Mouse (Mus musculus) brain, embryonic 14.5 days (tissue): ENCODE results near the gene Tigit. TPM values are rescaled to one million over a fixed set of nuclear protein-coding genes. Genes with fewer than 3 reads are reported as not detected.
A peak's percentile ranks its signal among the peaks of the same experiment; 100 is the strongest.

ENCODE experiments used
- DNase-seq: peaks from one replicate; pipeline ENCODE4 v3.0.0-alpha.2; 2011; ENCODE audit warnings: low read depth
- CTCF ChIP-seq: fragments of 200-500 bp; IDR thresholded peaks from 2 replicates; pipeline ENCODE4 v1.5.1; 2012; ENCODE audit warnings: inconsistent platforms, mild to moderate bottlenecking, moderate library complexity, borderline replicate concordance; ENCODE audit not compliant: insufficient read depth, insufficient read length; ENCODE audit errors: extremely low read depth
- POLR2A ChIP-seq: fragments of 200-500 bp; IDR thresholded peaks from 2 replicates; pipeline ENCODE4 v1.6.1; 2012; ENCODE audit warnings: mild to moderate bottlenecking, inconsistent platforms, borderline replicate concordance; ENCODE audit not compliant: poor library complexity, insufficient read depth, insufficient read length, severe bottlenecking; ENCODE audit errors: extremely low read depth
- polyA plus RNA-seq: library from polyadenylated mRNA; depleted of rRNA; stranded (reverse); fragments of >200 nt; gene quantifications from 2 replicates; pipeline ENCODE4 v1.2.3, GENCODE M21; 2012; rRNA removed

The Tigit gene
- polyA plus RNA-seq, 1 experiment, result not detected

DNA sequence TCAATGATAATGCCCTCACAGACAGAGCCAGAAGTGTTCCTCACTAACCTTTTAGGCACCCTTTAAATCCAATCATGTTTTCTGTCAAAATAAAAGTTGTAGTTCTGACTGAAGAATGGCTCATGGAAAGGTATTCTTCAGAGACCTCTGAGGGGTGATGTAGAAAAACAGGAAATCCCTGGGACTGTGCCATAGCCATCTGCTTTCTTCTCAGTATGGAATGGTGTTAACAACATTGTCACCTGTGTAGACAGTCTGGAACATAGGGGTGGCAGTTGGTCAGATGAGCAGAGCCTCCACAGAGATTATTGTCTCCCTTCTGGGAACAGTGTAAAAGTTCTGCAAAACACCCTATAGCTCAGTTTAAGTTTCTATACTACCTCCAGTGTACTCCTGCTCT lies 55.9 kb downstream of the Tigit start:
- TF ChIP-seq POLR2A, result no peak
- TF ChIP-seq CTCF, result no peak

DNA sequence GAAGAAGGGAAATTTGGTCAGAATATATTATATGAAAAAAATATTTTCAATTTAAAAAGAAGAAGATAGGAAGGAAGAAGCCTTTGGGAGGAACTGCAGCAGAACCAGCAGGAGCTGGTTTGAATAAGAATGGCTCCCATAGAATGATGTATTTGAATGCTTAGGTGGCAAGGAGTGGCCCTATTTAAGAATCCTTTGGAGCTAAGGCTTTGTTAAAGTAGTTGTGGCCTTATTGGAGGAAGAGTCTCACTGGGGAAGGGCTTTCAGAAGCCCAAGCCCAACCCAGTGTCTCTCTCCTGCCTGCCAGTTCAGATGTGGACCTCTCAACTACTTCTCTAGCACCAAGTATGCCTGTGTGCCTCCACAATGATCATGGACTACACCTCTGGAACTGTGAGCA lies 56.9 kb downstream of the Tigit start:
- DNase-seq, result no peak
- TF ChIP-seq POLR2A, result no peak
- no peak for TF ChIP-seq CTCF

More for the DNA sequence above, 55.9 kb downstream of the Tigit start:
- no peak for DNase-seq

DNA sequence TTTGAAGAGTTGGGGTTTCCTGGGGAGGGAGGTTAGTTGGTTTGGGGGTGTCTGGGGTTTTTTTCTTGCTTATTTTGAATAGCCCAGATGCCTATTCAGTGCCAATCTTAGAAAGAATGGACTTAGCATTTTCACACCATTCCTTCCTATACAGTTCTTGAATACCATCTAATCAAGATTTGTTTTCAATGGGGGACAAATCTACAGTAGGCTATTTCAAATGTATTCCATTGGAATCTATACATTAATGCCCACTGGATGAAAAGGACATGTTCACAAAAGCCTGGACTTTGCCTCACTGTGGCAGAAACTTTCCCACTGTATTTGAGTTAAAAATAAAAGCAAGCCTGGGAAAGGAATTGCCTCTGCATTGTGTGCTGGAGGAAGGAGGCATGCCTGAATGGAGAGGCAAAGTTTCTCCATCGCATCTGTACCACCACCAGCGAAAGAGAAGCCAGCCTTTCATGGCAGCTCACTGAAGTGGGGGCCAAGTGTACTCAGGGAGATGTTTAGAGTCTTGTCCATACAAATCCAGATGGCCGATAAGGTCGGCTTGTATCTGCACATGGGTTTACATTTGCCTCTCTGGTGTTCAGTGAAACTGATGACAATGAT lies 59.4 kb downstream of the Tigit start:
- peak; percentile 85 for DNase-seq
- TF ChIP-seq CTCF (no peak), POLR2A (no peak)

DNA sequence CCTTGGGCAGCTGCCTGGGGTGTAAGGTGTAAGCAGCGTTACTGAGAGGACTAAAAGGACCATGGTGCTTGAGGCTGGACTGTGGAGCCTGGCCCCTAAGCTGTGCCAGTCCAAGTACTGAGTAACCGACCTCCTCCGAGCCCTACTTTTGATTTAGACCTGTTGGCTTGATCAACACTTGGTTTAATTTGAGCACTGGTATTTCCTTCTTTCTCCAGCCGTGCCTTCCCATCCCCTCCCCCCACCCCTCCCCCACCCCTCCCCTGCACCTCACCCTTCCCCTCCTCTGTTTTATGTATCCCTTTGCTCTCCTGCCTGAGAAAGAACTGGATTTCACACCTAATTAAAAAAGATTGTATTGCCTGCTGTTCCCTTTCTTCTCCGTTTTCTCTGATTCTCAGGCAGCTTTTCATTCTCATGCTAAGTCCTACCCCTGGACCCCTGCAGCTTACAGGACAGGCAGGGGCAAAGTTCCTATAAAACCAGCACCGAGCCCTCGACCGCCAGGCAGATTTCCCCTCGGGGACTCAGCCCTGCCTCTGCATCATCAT lies 60.3 kb downstream of the Tigit start:
- DNase-seq, result peak; percentile 93
- TF ChIP-seq CTCF (no peak), POLR2A (no peak)

DNA sequence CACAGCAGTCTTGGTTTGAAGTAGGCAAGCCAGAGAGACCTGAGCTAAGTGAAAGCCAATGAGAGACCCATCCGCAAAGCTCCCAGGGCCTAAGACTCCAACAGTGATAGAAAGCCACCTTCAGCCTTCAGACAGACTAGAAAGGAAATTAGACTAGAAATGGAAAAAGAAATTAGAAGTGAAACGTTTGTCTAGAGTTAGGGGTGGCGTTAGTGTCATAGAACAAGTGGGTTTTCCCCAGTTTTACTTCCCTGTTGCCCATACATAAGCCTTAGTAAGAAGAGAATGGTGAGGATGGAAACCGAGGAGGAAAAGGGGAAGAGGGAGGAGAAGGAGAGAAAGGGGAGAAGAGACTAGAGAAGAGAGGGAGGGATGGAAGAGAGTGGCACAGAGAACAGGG lies 61.4 kb downstream of the Tigit start:
- TF ChIP-seq POLR2A (no peak), CTCF (no peak)
- no peak for DNase-seq

DNA sequence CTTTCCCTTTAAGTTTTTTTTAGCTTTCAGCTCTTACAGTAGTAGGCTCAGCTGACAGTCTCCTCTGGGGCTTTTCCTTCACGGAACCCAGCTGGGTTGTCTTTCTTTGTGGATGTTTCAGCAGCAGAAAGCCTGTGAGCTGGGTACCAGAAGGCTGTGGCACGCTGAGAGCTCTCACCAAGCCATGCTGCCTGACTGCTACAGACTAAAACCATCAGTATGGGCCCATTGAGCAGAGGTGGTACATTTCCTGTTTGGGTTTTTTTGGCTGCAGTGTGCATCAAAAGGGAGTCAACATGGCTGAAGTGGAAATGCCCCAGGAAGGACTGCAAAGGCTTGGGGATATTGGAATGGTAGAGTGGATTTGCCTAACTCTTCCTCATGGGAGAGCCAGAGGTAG lies 64.2 kb downstream of the Tigit start:
- TF ChIP-seq CTCF (no peak), POLR2A (no peak)
- DNase-seq, result no peak

Other genes with a start within 250 kb of the Tigit start
- gene Drd3, start 89.9 kb upstream of the Tigit start, polyA plus RNA-seq, result 0.14 and 0.32 TPM in 2 replicates
- 2.1 and 3.5 TPM in 2 replicates for gene Ccdc191, start 225.7 kb upstream of the Tigit start, polyA plus RNA-seq